Mouse (Mus musculus) heart, postnatal 0 days (tissue): ENCODE data around the gene Dennd1a.

Source experiments
- CTCF ChIP-seq: IDR thresholded peaks from 2 replicates; pipeline ENCODE4 v1.5.1; 2016; ENCODE audit warnings: antibody characterized with exemption, control low read depth, low read depth
- EP300 ChIP-seq: IDR thresholded peaks from 2 replicates; pipeline ENCODE4 v1.6.1; 2016; ENCODE audit warnings: antibody characterized with exemption, low read depth

- no peak for TF ChIP-seq EP300
- TF ChIP-seq CTCF, result no peak
These were observed 472.3 kb downstream of the Dennd1a start for GRCm38 (mm10) chr2:37814820-37815361.
